8 mouse cellular contexts compared by ENCODE assay signal in the genomic region with DNA sequence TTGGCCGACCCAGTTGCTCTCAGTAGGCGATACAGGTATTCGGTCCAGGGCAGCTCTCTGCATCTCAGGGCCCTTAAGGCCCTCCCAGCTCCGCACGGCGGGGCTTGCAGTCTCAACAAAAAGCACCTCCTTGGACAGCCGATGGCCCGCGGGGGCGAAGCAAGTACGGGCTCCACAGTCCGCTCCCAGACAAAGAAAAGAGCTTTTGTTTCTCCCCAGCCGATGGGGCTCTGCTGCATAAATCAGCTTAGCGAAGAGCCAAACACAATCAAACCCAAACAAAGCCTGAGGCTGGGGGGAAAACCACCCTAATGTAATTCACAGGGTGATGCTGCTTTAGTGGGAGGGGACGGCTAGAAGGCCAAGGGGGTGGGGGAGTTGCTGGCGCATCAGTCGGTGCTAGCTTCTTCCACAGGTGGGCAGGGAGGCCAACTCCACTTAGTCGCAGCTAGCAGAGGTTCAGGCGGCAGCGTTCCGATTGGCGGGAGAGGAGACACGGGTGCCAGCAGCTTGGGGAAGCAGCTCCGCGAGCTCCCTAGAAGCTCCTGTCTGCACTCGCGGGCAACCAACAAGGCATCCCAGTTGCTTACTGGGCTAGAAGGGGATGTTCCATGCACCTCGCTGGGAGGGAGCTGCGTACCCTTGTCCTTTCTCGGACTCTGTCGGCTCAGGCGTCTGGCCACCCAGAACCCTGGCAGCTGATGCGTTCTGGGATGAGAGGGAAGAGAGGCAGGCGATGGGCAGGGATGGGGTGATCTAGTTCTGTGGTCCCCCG. TPM values are rescaled to one million over a fixed set of nuclear protein-coding genes. Genes with fewer than 3 reads are reported as not detected.
DNase-seq lines count a peak whose midpoint lies in the region; ATAC-seq and TF ChIP-seq lines count a peak whose summit lies in the region.

No protein-coding gene starts in this region.

- ATAC-seq in forebrain, postnatal 0 days: peak; percentile 85
- ATAC-seq in hematopoietic stem cell, adult 5-6 weeks (replicated peaks in 1 of 2; ENCODE audit: insufficient read depth in 1 of 2, low FRiP score in 2 of 2, low TSS enrichment in 1 of 2, low read depth in 1 of 2, poor library complexity in 2 of 2, severe bottlenecking in 2 of 2): peak; percentile 75 to 89
- peak; percentile 79 for ATAC-seq in lung, embryonic 15.5 days (ENCODE audit: borderline replicate concordance, extremely low read depth, low FRiP score, low TSS enrichment)

- TF ChIP-seq CTCF in E14TG2a.4 (conservative IDR thresholded peaks at IDR 0.05; ENCODE audit: low read length): no peak
- TF ChIP-seq CTCF in forebrain, postnatal 0 days (IDR thresholded peaks at IDR 0.05; ENCODE audit: low read depth): no peak
- no peak for TF ChIP-seq CTCF in layer of hippocampus, adult 2 months (conservative IDR thresholded peaks at IDR 0.05)

- H3K4me1 ChIP-seq in E14TG2a.4 (replicated peaks; ENCODE audit: low read depth, low read length): peaks cover 16% of the 10 kb centered on the region
- H3K4me1 ChIP-seq in forebrain, postnatal 0 days (ENCODE audit: insufficient read depth): peaks cover 17% of the 10 kb centered on the region
- H3K4me1 ChIP-seq in lung, embryonic 15.5 days: 0 out of 2 replicates have a peak, but pooled peaks cover 14% of the 10 kb centered on the region

- peak; percentile 25 for DNase-seq in cerebellum, adult 11-12 months
- peak; percentile 88 for DNase-seq in forebrain, postnatal 0 days
- DNase-seq in layer of hippocampus, adult 2 months (ENCODE audit: low spot score in 2 of 2): peak; percentile 53 to 63
- DNase-seq in ovary, postnatal 14 days (ENCODE audit: low spot score): peak; percentile 47
- DNase-seq in urinary bladder, adult 2 months (ENCODE audit: low spot score): peak; percentile 36

- H3K36me3 ChIP-seq in E14TG2a.4 (ENCODE audit: insufficient read depth, low read length): no peaks in the 10 kb centered on the region
- H3K36me3 ChIP-seq in forebrain, postnatal 0 days (ENCODE audit: insufficient read depth): no peaks in the 10 kb centered on the region
- H3K36me3 ChIP-seq in lung, embryonic 15.5 days: no peaks in the 10 kb centered on the region

- peak overlapping the region; percentile 85 for H3K27ac ChIP-seq in forebrain, postnatal 0 days (ENCODE audit: low read depth, low read length)
- peak overlapping the region; percentile 98 for H3K27ac ChIP-seq in layer of hippocampus, adult 2 months
- peak overlapping the region; percentile 86 for H3K27ac ChIP-seq in lung, embryonic 15.5 days

- peak overlapping the region; percentile 80 for H3K4me3 ChIP-seq in E14TG2a.4 (replicated peaks; ENCODE audit: low read length)
- H3K4me3 ChIP-seq in forebrain, postnatal 0 days (ENCODE audit: low read depth, low read length): peak overlapping the region; percentile 50
- H3K4me3 ChIP-seq in layer of hippocampus, adult 2 months: peak overlapping the region; percentile 73
- peak overlapping the region; percentile 56 for H3K4me3 ChIP-seq in lung, embryonic 15.5 days

- H3K4me2 ChIP-seq in forebrain, postnatal 0 days (ENCODE audit: low read depth): peak overlapping the region; percentile 67
- H3K4me2 ChIP-seq in lung, embryonic 15.5 days: peak overlapping the region; percentile 91

- H3K9me3 ChIP-seq in E14TG2a.4 (ENCODE audit: low read length): peaks cover 25% of the 10 kb centered on the region
- no peaks in the 10 kb centered on the region for H3K9me3 ChIP-seq in forebrain, postnatal 0 days (ENCODE audit: low read length)
- no peaks in the 10 kb centered on the region for H3K9me3 ChIP-seq in lung, embryonic 15.5 days

- H3K9ac ChIP-seq in forebrain, postnatal 0 days: peak overlapping the region; percentile 72
- peak overlapping the region; percentile 59 for H3K9ac ChIP-seq in lung, embryonic 15.5 days

- H3K27me3 ChIP-seq in E14TG2a.4 (ENCODE audit: insufficient read depth, low read length): peaks cover 28% of the 10 kb centered on the region
- no peaks in the 10 kb centered on the region for H3K27me3 ChIP-seq in forebrain, postnatal 0 days (ENCODE audit: insufficient read depth, low read length)
- no peaks in the 10 kb centered on the region; the same call in 1 of the 2 replicates for H3K27me3 ChIP-seq in lung, embryonic 15.5 days

- WGBS in forebrain, postnatal 0 days: 4% methylated on average over 35 of the region's 35 CpGs
- under 1% methylated on average over 35 of the region's 35 CpGs for WGBS in lung, embryonic 15.5 days

RNA-seq across cellular contexts. Expression of gene Itgb8, which starts 0.5 kb away (rescaled TPM):
- total RNA-seq in forebrain, postnatal 0 days (2014; rRNA removed): 26.1 and 28.3 TPM in 2 replicates
- polyA plus RNA-seq in forebrain, postnatal 0 days (2015; fragmentation: Nextera tagmentation; extraction: Ambion mirVana): 5.9 and 8.2 TPM in 2 replicates
- total RNA-seq in hematopoietic stem cell, adult 5-6 weeks (2017): not detected in 2 replicates
- 10 to 100 TPM; 32.3 to 32.5 TPM for total RNA-seq in layer of hippocampus, adult 2 months (2021)
- 3.1 and 3.6 TPM in 2 replicates for polyA plus RNA-seq in lung, embryonic 15.5 days (2015; fragmentation: Nextera tagmentation; extraction: Ambion mirVana)
- polyA plus RNA-seq in urinary bladder, adult 2 months (2012; rRNA removed): 1.0 and 1.1 TPM in 2 replicates

Comparison
In these comparisons a context has a peak if more than half of its experiments do, and no peak if none do; other contexts are left out.
1. Peak in every context shown above with its lines: DNase-seq, ATAC-seq, H3K4me3 ChIP-seq and H3K27ac ChIP-seq.
2. DNase-seq: peak in every context shown above with its lines; median percentile 88 in forebrain, postnatal 0 days; 58 in layer of hippocampus, adult 2 months; 47 in ovary, postnatal 14 days; 36 in urinary bladder, adult 2 months; 25 in cerebellum, adult 11-12 months.
3. RNA of gene Itgb8, which starts 0.5 kb away (total RNA-seq): 32.3 to 32.5 TPM in layer of hippocampus, adult 2 months and 26.1 to 28.3 TPM in forebrain, postnatal 0 days; not detected in hematopoietic stem cell, adult 5-6 weeks; every median in the first group is over 10 times any median in the second.